8 mouse cellular contexts compared by ENCODE assay signal in genomic region chr14:55386773-55387172, GRCm38 (mm10).
A peak's percentile ranks its signal among the peaks of the same experiment; 100 is the strongest.
DNase-seq lines count a peak whose midpoint lies in the region; ATAC-seq lines count a peak whose summit lies in the region.

No protein-coding gene starts in this region.

- no peak overlapping the region for H3K4me3 ChIP-seq in midbrain, embryonic 15.5 days
- no peak overlapping the region for H3K4me3 ChIP-seq in midbrain, embryonic 10.5 days
- no peak overlapping the region for H3K4me3 ChIP-seq in heart, embryonic 12.5 days
- H3K4me3 ChIP-seq in forebrain, embryonic 10.5 days: no peak overlapping the region

- H3K36me3 ChIP-seq in midbrain, embryonic 15.5 days (replicated peaks): no peaks in the 10 kb centered on the region
- no peaks in the 10 kb centered on the region for H3K36me3 ChIP-seq in midbrain, embryonic 10.5 days
- H3K36me3 ChIP-seq in heart, embryonic 12.5 days: no peaks in the 10 kb centered on the region
- no peaks in the 10 kb centered on the region for H3K36me3 ChIP-seq in forebrain, embryonic 10.5 days (replicated peaks)

- H3K4me2 ChIP-seq in midbrain, embryonic 15.5 days: no peak overlapping the region
- H3K4me2 ChIP-seq in heart, embryonic 12.5 days: peak overlapping the region; percentile 25

- no peak overlapping the region for H3K27ac ChIP-seq in midbrain, embryonic 15.5 days
- no peak overlapping the region for H3K27ac ChIP-seq in midbrain, embryonic 10.5 days (replicated peaks)
- H3K27ac ChIP-seq in heart, embryonic 12.5 days (ENCODE audit: poor library complexity, severe bottlenecking): peak overlapping the region; percentile 78
- no peak overlapping the region for H3K27ac ChIP-seq in forebrain, embryonic 10.5 days

- 0 out of 2 replicates have a peak, but pooled peaks have one; percentile 50 for ATAC-seq in midbrain, embryonic 15.5 days (replicated peaks)
- no peak for ATAC-seq in heart, embryonic 12.5 days (ENCODE audit: insufficient number of reproducible peaks, low FRiP score)

- H3K27me3 ChIP-seq in midbrain, embryonic 15.5 days (replicated peaks): no peaks in the 10 kb centered on the region
- H3K27me3 ChIP-seq in midbrain, embryonic 10.5 days (ENCODE audit: low read depth, poor library complexity, severe bottlenecking): no peaks in the 10 kb centered on the region
- H3K27me3 ChIP-seq in heart, embryonic 12.5 days (replicated peaks): no peaks in the 10 kb centered on the region
- no peaks in the 10 kb centered on the region for H3K27me3 ChIP-seq in forebrain, embryonic 10.5 days (ENCODE audit: poor library complexity, severe bottlenecking)

- H3K9me3 ChIP-seq in midbrain, embryonic 15.5 days: no peaks in the 10 kb centered on the region
- no peaks in the 10 kb centered on the region for H3K9me3 ChIP-seq in midbrain, embryonic 10.5 days (replicated peaks)
- H3K9me3 ChIP-seq in heart, embryonic 12.5 days (replicated peaks): no peaks in the 10 kb centered on the region
- no peaks in the 10 kb centered on the region for H3K9me3 ChIP-seq in forebrain, embryonic 10.5 days

- H3K4me1 ChIP-seq in midbrain, embryonic 15.5 days: peaks cover 5% of the 10 kb centered on the region; the same call in 1 of the 2 replicates
- H3K4me1 ChIP-seq in midbrain, embryonic 10.5 days: peaks cover 3% of the 10 kb centered on the region; the same call in 1 of the 2 replicates
- peaks cover 11% of the 10 kb centered on the region for H3K4me1 ChIP-seq in heart, embryonic 12.5 days (replicated peaks)
- 0 out of 2 replicates have a peak, but pooled peaks cover 6% of the 10 kb centered on the region for H3K4me1 ChIP-seq in forebrain, embryonic 10.5 days

- peak; percentile 20 for DNase-seq in adrenal gland, postnatal 14 days
- no peak for DNase-seq in adrenal gland, adult 8-10 months
- no peak for DNase-seq in midbrain, embryonic 10.5 days (ENCODE audit: low spot score)
- peak; percentile 9 to 12 for DNase-seq in layer of hippocampus, postnatal 14 days (ENCODE audit: low spot score in 2 of 2)
- peak; percentile 42 to 57 for DNase-seq in right cerebral cortex, postnatal 10 days (ENCODE audit: low spot score in 2 of 2)
- no peak for DNase-seq in forebrain, embryonic 10.5 days (ENCODE audit: extremely low spot score, low spot score)

- 44% methylated on average over 6 of the region's 6 CpGs for WGBS in midbrain, embryonic 15.5 days
- WGBS in midbrain, embryonic 10.5 days: 63% methylated on average over 6 of the region's 6 CpGs
- 27% methylated on average over 6 of the region's 6 CpGs for WGBS in heart, embryonic 12.5 days
- 68% methylated on average over 6 of the region's 6 CpGs for WGBS in forebrain, embryonic 10.5 days

- H3K9ac ChIP-seq in midbrain, embryonic 15.5 days: no peak overlapping the region
- H3K9ac ChIP-seq in heart, embryonic 12.5 days: 0 out of 2 replicates have a peak overlapping the region, but pooled peaks have one; percentile 43

Comparison
In these comparisons a context has a peak if more than half of its experiments do, and no peak if none do; other contexts are left out.
1. DNase-seq: peak in adrenal gland, postnatal 14 days (single experiment), layer of hippocampus, postnatal 14 days (2 of 2) and right cerebral cortex, postnatal 10 days (2 of 2); none in adrenal gland, adult 8-10 months (single experiment), midbrain, embryonic 10.5 days (single experiment) and forebrain, embryonic 10.5 days (single experiment).